Comparison of ENCODE assay signal across 21 mouse cellular contexts in genomic region chr8:125772300-125772699, GRCm38 (mm10).
"Had no signal": no experiment of that assay in that cellular context is flagged by ENCODE, and none has a peak within 500 bp of the region (broad histone marks: within the 10 kb centered on the region; RNA-seq: fewer than 3 reads in every experiment).

No protein-coding gene starts in this region.

- H3K9ac ChIP-seq: limb, embryonic 13.5 days; lung, embryonic 15.5 days; midbrain, embryonic 13.5 days; neural tube, embryonic 13.5 days; stomach, embryonic 15.5 days had no signal

- H3K36me3 ChIP-seq: limb, embryonic 10.5 days; limb, embryonic 13.5 days; lung, embryonic 15.5 days; midbrain, embryonic 10.5 days; stomach, embryonic 15.5 days had no signal

- H3K27ac ChIP-seq: kidney, postnatal 0 days; layer of hippocampus, adult 2 months; limb, embryonic 13.5 days; lung, embryonic 15.5 days; midbrain, embryonic 13.5 days; neural tube, embryonic 13.5 days; stomach, embryonic 15.5 days had no signal

- H3K27me3 ChIP-seq: limb, embryonic 13.5 days; lung, embryonic 15.5 days; midbrain, embryonic 13.5 days; neural tube, embryonic 13.5 days; stomach, embryonic 15.5 days had no signal

- H3K4me3 ChIP-seq: layer of hippocampus, adult 2 months; limb, embryonic 10.5 days; limb, embryonic 13.5 days; lung, embryonic 15.5 days; megakaryocyte, embryonic 14.5 days; midbrain, embryonic 10.5 days; midbrain, embryonic 13.5 days; myocyte; neural tube, embryonic 13.5 days; stomach, embryonic 15.5 days had no signal

- ATAC-seq: intestine, postnatal 0 days; midbrain, embryonic 13.5 days; midbrain, embryonic 16.5 days had no signal

- H3K4me1 ChIP-seq: megakaryocyte, embryonic 14.5 days; neural tube, embryonic 13.5 days; stomach, embryonic 15.5 days had no signal

- H3K9me3 ChIP-seq: limb, embryonic 10.5 days; limb, embryonic 13.5 days; lung, embryonic 15.5 days; midbrain, embryonic 10.5 days; midbrain, embryonic 13.5 days; neural tube, embryonic 13.5 days; stomach, embryonic 15.5 days had no signal

- H3K4me2 ChIP-seq: limb, embryonic 13.5 days; lung, embryonic 15.5 days; midbrain, embryonic 13.5 days; neural tube, embryonic 13.5 days; stomach, embryonic 15.5 days had no signal

- DNase-seq: layer of hippocampus, adult 9-11 months; lung, adult 18-20 months; lung, postnatal 10 days; lung, postnatal 36 days; retina, postnatal 1 day; right cerebral cortex, postnatal 25 days; spleen, adult 18-20 months; thymus, postnatal 25 days had no signal
